Mouse (Mus musculus) liver, postnatal 0 days (tissue): ENCODE measurements around the gene Pwp2. TPM values are rescaled to one million over a fixed set of nuclear protein-coding genes. Genes with fewer than 3 reads are reported as not detected.
A peak's percentile ranks its signal among the peaks of the same experiment; 100 is the strongest.

ENCODE experiments used
- ATAC-seq: fragments of 200-750 bp; cut with Nextera tagmentation; 2 replicates; pipeline ENCODE4 v1.8.0; 2017; ENCODE audit warnings: mild to moderate bottlenecking, moderate library complexity
- DNase-seq: peaks from one replicate; pipeline ENCODE4 v3.0.0-alpha.2; 2016
- H3K27ac ChIP-seq: fragments of 300-500 bp; sonication (generic); 2 replicates; pipeline ENCODE4 v1.5.1; 2014; ENCODE audit warnings: antibody characterized with exemption, moderate library complexity, mild to moderate bottlenecking, low read depth
- H3K27me3 ChIP-seq: fragments of 300-500 bp; sonication (generic); 2 replicates; pipeline ENCODE4 v1.6.1; 2014; ENCODE audit warnings: low read length, control low read depth, mixed read lengths; ENCODE audit not compliant: insufficient read depth
- H3K36me3 ChIP-seq: fragments of 300-500 bp; sonication (generic); replicated peaks from 2 replicates; pipeline ENCODE4 v1.6.1; 2014; ENCODE audit warnings: mild to moderate bottlenecking, control low read depth, low read length, moderate library complexity, mixed read lengths; ENCODE audit not compliant: insufficient read depth
- H3K4me1 ChIP-seq: fragments of 300-500 bp; sonication (generic); 2 replicates; pipeline ENCODE4 v1.6.1; 2014; ENCODE audit warnings: antibody characterized with exemption, mild to moderate bottlenecking, control low read depth; ENCODE audit not compliant: insufficient read depth
- H3K4me2 ChIP-seq: fragments of 300-500 bp; sonication (generic); 2 replicates; pipeline ENCODE4 v1.6.1; 2014; ENCODE audit warnings: low read depth, mild to moderate bottlenecking, low read length, moderate library complexity, mixed read lengths
- H3K4me3 ChIP-seq: fragments of 300-500 bp; sonication (generic); 2 replicates; pipeline ENCODE4 v1.5.1; 2014; ENCODE audit warnings: low read depth, low read length
- H3K9ac ChIP-seq: fragments of 300-500 bp; sonication (generic); replicated peaks from 2 replicates; pipeline ENCODE4 v1.6.1; 2014; ENCODE audit warnings: mild to moderate bottlenecking, moderate library complexity
- H3K9me3 ChIP-seq: fragments of 300-500 bp; sonication (generic); 2 replicates; pipeline ENCODE4 v1.6.1; 2016; ENCODE audit warnings: mild to moderate bottlenecking, control low read depth, low read length, mixed read lengths
- CTCF ChIP-seq: sonication (generic); IDR thresholded peaks from 2 replicates; pipeline ENCODE4 v1.5.1; 2016; ENCODE audit warnings: antibody characterized with exemption, low read depth
- EP300 ChIP-seq: IDR thresholded peaks from 2 replicates; pipeline ENCODE4 v1.6.1; 2016; ENCODE audit warnings: antibody characterized with exemption, low read depth, mild to moderate bottlenecking
- WGBS: fragments of 180-500 bp; shearing (Covaris S2); extraction: QIAGEN DNeasy Blood & Tissue Kit; methylation state at CpG from one replicate; pipeline ENCODE4 v1.1.7; 2014; ENCODE audit not compliant: insufficient replicate concordance; 5-methylcytosine and 5-hydroxymethylcytosine counted together
- polyA plus RNA-seq: library from polyadenylated mRNA; unstranded; fragments of >200 nt; fragmentation: Nextera tagmentation; extraction: Ambion mirVana; gene quantifications from 2 replicates; pipeline ENCODE4 v1.2.1, GENCODE M21; 2015

The Pwp2 gene
- polyA plus RNA-seq, 1 experiment from 2014 or later: 6.1 TPM

DNA sequence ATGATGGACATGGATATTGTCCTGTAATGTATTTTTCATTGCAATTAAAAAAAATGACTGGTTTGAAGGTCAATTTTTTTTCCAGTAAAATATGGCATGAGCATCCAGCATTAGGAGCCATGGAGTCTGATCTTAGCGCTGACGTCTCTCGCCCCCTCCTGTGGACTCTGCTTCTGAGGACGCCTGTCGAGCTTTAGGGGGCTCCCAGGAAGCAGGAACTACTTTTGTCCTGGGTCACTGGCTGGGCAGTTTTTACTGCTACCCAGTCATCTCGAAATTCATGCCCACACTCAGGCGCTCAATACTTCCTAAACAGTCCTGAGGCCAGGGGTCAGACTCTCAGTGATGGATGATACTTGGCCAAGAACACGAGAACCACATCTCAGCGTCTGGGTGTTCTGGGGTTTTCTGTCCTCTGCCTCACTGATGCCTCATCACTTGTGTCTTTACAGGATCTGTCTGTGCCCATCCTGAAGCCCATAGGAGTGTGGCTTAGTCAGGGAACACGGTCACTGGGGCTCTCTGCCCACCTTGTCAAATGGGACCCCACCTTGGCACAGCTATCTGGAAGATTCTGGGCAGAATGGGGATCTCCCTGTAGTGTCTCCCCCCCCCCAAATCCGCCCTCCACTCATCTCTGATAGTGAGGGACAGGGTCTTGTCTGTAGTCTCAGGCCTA is 45.2 kb downstream of the Pwp2 start:
- Histone ChIP-seq H3K36me3 (no peaks in the 10 kb centered on the region), H3K27me3 (no peaks in the 10 kb centered on the region), H3K4me2 (no peak overlapping the region), H3K9me3 (no peaks in the 10 kb centered on the region), H3K27ac (no peak overlapping the region), H3K4me3 (no peak overlapping the region), H3K4me1 (peaks cover 36% of the 10 kb centered on the region), H3K9ac (no peak overlapping the region)
- no peak for DNase-seq
- WGBS: 70% methylated on average over 11 of the region's 11 CpGs
- ATAC-seq: no peak
- no peak for TF ChIP-seq CTCF
- TF ChIP-seq EP300: no peak

DNA sequence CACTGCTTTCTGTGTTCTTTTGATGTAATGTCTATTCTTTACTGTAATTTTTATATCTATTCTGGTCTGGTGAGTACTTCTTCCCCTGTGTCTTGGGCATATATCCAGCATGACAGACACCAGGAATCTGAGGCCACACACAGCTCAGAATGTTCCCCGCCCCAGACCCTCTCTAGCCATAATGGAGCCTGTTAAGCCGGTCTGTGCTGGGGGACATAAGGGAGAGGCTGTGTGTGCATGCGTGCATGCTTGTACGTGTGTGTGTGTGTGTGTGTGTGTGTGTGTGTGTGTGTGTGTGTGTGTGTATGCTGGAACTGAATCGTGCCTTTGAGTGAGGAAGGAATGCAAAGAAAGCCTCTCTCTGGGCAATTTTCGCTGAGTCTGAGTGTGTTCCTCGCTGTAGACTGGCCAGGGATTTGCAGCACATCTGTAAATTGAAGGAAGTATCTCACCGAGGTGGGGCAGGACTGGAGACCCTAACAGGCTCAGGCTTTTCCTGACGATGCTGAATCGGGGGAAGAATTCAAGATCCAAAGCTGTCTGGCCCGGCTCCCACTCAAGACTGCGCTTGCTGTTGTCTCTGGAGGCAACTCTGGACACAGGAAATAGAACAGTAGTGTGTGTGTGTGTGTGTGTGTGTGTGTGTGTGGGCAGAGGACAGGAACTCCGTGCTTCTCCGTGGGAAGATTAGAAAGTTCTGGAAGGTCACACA is 46.0 kb downstream of the Pwp2 start:
- WGBS: 51% methylated on average over 14 of the region's 14 CpGs
- H3K9ac ChIP-seq: no peak overlapping the region
- peak overlapping the region; percentile 26 for H3K27ac ChIP-seq
- no peak for TF ChIP-seq CTCF
- TF ChIP-seq EP300: no peak
- H3K36me3 ChIP-seq: no peaks in the 10 kb centered on the region
- no peak for ATAC-seq
- peaks cover 40% of the 10 kb centered on the region for H3K4me1 ChIP-seq
- H3K4me2 ChIP-seq: no peak overlapping the region
- H3K4me3 ChIP-seq: no peak overlapping the region
- no peaks in the 10 kb centered on the region for H3K27me3 ChIP-seq
- DNase-seq: no peak
- H3K9me3 ChIP-seq: no peaks in the 10 kb centered on the region

DNA sequence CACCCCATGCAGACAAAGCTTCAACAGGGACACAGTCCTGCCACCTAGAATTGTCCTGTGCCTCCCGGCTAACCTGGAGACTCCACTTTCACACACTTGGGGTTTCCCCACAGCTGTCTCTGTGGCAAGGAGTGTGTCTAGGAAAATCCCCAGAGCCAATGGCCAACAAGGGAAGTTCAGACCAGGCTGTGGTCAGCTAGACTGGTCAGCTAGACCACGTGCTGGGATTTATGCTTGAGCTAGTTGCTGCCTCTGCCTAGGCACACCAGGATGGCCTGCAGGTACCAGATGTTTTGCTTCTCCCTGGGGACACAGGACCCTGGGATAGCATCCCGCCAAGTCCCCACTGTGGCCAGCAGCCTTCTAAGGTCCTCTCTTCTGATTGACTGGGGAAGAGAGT is 47.8 kb downstream of the Pwp2 start:
- Histone ChIP-seq H3K36me3 (no peaks in the 10 kb centered on the region), H3K4me3 (no peak overlapping the region), H3K27me3 (no peaks in the 10 kb centered on the region), H3K4me1 (peaks cover 38% of the 10 kb centered on the region), H3K9ac (no peak overlapping the region), H3K4me2 (no peak overlapping the region), H3K27ac (no peak overlapping the region), H3K9me3 (no peaks in the 10 kb centered on the region)
- no peak for DNase-seq
- no peak for ATAC-seq
- TF ChIP-seq EP300 (no peak), CTCF (no peak)
- 65% methylated on average over 3 of the region's 3 CpGs for WGBS

DNA sequence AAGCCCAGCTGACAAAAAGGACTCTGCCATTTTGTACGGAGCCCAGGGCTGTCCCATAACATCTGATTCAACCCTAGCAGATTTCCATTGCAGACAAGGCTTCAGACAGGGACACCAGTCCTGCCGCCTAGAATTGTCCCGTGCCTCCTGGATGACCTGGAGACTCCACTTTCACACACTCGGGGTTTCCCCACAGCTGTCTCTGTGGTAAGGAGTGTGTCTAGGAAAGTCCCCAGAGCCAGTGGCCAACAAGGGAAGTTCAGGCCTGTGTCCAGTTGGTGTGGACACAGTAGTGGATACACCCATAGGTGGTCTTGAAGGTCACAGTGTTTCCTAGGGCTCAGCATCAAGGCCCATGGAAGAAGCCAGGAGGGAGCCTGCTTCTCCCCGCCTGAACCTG is 49.0 kb downstream of the Pwp2 start:
- Histone ChIP-seq H3K4me1 (peaks cover 38% of the 10 kb centered on the region), H3K4me2 (no peak overlapping the region), H3K9ac (no peak overlapping the region), H3K27ac (peak overlapping the region; percentile 52; the same call in 1 of the 2 replicates), H3K36me3 (no peaks in the 10 kb centered on the region), H3K4me3 (no peak overlapping the region), H3K9me3 (no peaks in the 10 kb centered on the region), H3K27me3 (no peaks in the 10 kb centered on the region)
- ATAC-seq: peak; percentile 3; the same call in 1 of the 2 replicates
- no peak for DNase-seq
- WGBS: 60% methylated on average over 5 of the region's 5 CpGs
- TF ChIP-seq CTCF: no peak

DNA sequence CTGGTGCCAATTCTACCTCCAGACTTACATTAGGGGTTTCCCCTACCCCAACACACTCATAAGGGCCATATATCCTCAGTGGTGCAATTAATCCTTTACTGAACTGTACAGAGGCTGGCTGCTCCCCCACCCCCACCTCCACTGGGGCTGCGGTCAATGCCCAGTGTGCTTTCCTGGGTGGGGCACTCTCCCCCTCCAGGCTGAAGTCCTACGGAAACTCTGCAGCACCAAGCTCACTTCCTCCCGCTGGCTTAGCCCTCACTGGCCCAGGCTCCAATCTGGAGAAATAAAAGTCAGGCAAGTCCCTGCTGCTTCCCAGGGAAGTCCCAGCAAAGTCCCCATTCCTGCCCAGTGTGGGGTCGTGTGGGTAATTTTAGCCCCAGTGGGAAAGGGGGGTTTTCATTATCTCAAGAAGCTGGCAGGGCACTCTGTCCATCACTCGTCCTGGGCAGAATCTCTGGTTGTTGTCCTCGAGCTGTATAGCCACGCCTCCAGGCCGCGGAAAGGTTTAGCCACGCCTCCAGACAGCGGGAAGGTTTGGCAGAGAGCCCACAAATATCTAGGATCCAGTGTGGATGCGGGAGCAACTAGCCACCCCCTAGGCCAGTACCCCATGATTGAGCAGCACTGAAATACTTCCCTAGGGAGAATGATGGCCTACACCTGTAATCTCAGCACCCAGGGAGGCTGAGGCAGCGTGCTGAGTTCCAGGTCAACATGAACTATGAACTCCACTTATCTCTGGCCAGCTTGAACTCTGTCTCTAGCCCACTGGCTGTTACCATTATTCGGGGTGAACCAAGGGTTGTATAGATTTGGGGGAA is 49.8 kb downstream of the Pwp2 start:
- Histone ChIP-seq H3K4me1 (peaks cover 32% of the 10 kb centered on the region), H3K36me3 (no peaks in the 10 kb centered on the region), H3K9ac (no peak overlapping the region), H3K4me3 (no peak overlapping the region), H3K9me3 (no peaks in the 10 kb centered on the region), H3K27me3 (no peaks in the 10 kb centered on the region), H3K27ac (peak overlapping the region; percentile 52), H3K4me2 (peak overlapping the region; percentile 18)
- ATAC-seq (peak; percentile 69), DNase-seq (peak; percentile 59)
- TF ChIP-seq CTCF (no peak), EP300 (no peak)
- WGBS: 14% methylated on average over 14 of the region's 14 CpGs

DNA sequence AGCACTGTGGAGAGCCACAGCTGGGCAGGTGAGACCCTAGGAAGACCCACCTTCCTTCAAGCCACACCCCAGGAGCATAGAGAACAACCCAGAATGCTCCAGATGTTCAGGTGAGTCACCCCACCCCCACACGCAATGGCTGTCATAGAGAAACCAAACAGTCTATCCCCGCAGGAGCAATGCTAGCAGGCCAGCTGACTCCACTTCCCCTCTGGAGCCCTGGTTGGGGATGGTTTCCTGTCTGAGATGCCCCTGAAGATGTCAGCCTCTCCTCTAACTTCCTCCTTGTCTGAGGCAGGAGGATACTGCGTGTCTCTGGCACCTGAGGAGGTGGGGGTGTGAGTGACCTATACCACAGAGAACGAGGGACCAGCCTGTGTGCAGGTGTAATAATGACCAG is 50.5 kb downstream of the Pwp2 start:
- H3K9me3 ChIP-seq: no peaks in the 10 kb centered on the region
- TF ChIP-seq EP300 (no peak), CTCF (no peak)
- ATAC-seq (no peak), DNase-seq (no peak)
- peak overlapping the region; percentile 18; the same call in 1 of the 2 replicates for H3K4me2 ChIP-seq
- peaks cover 30% of the 10 kb centered on the region for H3K4me1 ChIP-seq
- H3K4me3 ChIP-seq: no peak overlapping the region
- 0 out of 2 replicates have a peak overlapping the region, but pooled peaks have one; percentile 11 for H3K9ac ChIP-seq
- H3K27ac ChIP-seq: peak overlapping the region; percentile 52
- 23% methylated on average over 4 of the region's 4 CpGs for WGBS
- H3K36me3 ChIP-seq: no peaks in the 10 kb centered on the region
- no peaks in the 10 kb centered on the region for H3K27me3 ChIP-seq
